Mouse (Mus musculus): ENCODE results near the gene Dhx9.

- TF ChIP-seq CTCF (IDR thresholded peaks at IDR 0.05; ENCODE audit: extremely low read depth, insufficient read length, insufficient replicate concordance, low read depth, low read length) (no peak), POLR2A (IDR thresholded peaks at IDR 0.05; ENCODE audit: low read depth, low read length) (no peak; the same call in 1 of the 2 replicates)
Measured at GRCm38 (mm10) chr1:153486767-153487499, 527 bp downstream of the Dhx9 start.

Data from small intestine, adult 2 months (tissue).